In the genomic region with DNA sequence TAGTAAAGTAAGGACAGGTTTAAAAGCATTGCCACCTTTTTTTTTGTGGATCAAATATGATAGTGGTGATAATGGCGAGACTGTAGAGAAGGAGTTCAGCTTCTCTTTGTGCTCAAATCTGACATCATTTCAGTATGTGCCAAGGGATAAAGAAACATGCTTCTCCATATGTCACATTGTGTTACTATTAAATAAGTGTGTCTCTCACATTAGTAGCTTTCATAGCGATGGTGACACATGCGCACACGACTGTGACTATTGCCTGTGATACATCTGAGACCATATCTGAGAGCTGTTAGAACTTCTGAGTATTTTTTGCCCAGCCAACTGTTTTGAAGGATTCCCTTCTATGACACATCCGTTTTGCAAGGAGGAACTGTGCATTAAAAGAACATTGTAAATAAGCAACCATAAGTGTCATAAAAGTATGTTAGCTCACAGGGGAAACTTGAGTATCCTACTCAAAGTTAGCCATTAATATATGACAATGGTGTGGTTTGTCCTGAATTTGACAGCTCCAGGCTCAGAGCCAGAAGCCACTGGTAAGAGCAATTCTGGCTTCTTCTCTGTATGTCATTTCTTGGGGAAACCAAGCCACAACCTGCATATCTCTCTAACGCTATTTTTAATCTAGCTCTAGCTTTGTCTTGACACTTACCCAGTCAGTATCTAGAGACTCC, we compare ENCODE assay signal across 10 mouse cellular contexts.
"Had no signal": no experiment of that assay in that cellular context is flagged by ENCODE, and none has a peak within 500 bp of the region (broad histone marks: within the 10 kb centered on the region; RNA-seq: fewer than 3 reads in every experiment).

No protein-coding gene starts in this region.

- H3K36me3 ChIP-seq: limb, embryonic 15.5 days; liver, embryonic 12.5 days; midbrain, embryonic 13.5 days; neural tube, embryonic 15.5 days had no signal

- DNase-seq: kidney, postnatal 10 days; kidney, postnatal 4 days; right cerebral cortex, adult 18-20 months; thymus, postnatal 4 days had no signal

- H3K27me3 ChIP-seq: limb, embryonic 15.5 days; liver, embryonic 12.5 days; neural tube, embryonic 15.5 days had no signal

- H3K9me3 ChIP-seq: limb, embryonic 15.5 days; liver, embryonic 12.5 days; midbrain, embryonic 13.5 days; neural tube, embryonic 15.5 days had no signal

- H3K4me1 ChIP-seq: limb, embryonic 15.5 days; liver, embryonic 12.5 days had no signal

- H3K9ac ChIP-seq: limb, embryonic 15.5 days; liver, embryonic 12.5 days; midbrain, embryonic 13.5 days; neural tube, embryonic 15.5 days had no signal

- H3K27ac ChIP-seq: left cerebral cortex, adult 2 months; limb, embryonic 15.5 days; liver, embryonic 12.5 days; midbrain, embryonic 13.5 days; neural tube, embryonic 15.5 days; stomach, postnatal 0 days had no signal

- H3K4me3 ChIP-seq: left cerebral cortex, adult 2 months; limb, embryonic 15.5 days; liver, embryonic 12.5 days; midbrain, embryonic 13.5 days; neural tube, embryonic 15.5 days had no signal

- H3K4me2 ChIP-seq: limb, embryonic 15.5 days; liver, embryonic 12.5 days; midbrain, embryonic 13.5 days; neural tube, embryonic 15.5 days had no signal

- ATAC-seq: liver, embryonic 12.5 days; midbrain, embryonic 13.5 days had no signal
